Mouse (Mus musculus): ENCODE measurements around the gene Aplnr.

Gene Aplnr

GRCm38 (mm10) chr2:85187582-85188151 is 51.6 kb downstream of the Aplnr start:
- no peak for DNase-seq (ENCODE audit: low spot score)
